Mouse (Mus musculus): ENCODE measurements around the gene Ybx2. TPM values are rescaled to one million over a fixed set of nuclear protein-coding genes. Genes with fewer than 3 reads are reported as not detected.

The Ybx2 gene
- polyA plus RNA-seq (2014; fragmentation: Illumina TruSeq; extraction: RNeasy Lipid Tissue Mini Kit (QIAGEN cat#74804); ENCODE audit: low read depth, low replicate concordance): 1.4 TPM

GRCm38 (mm10) chr11:69935137-69935879 lies at the start of gene Ybx2:
TSS of gene Ybx2 (plus strand) at chr11:69935796.

GRCm38 (mm10) chr11:69895291-69895690 lies 40.3 kb upstream of the Ybx2 start, which contains the start of gene Acap1:
TSS of gene Acap1 (minus strand) at chr11:69895539.

GRCm38 (mm10) chr11:69900471-69901405 lies 34.9 kb upstream of the Ybx2 start, which contains the start of the genes 2810408A11Rik and Neurl4:
TSS of gene 2810408A11Rik (minus strand) at chr11:69900987.
TSS of gene Neurl4 (plus strand) at chr11:69901072.

GRCm38 (mm10) chr11:69913554-69914371 lies 21.8 kb upstream of the Ybx2 start, which contains the start of gene Gps2:
TSS of gene Gps2 (plus strand) at chr11:69913888.

GRCm38 (mm10) chr11:69921114-69922011 lies 14.2 kb upstream of the Ybx2 start, which contains the start of gene Eif5a:
TSS of gene Eif5a (minus strand) at chr11:69921958.

GRCm38 (mm10) chr11:69948066-69948762 lies 12.6 kb downstream of the Ybx2 start, which contains the start of gene Slc2a4:
TSS of gene Slc2a4 (minus strand) at chr11:69948188.

GRCm38 (mm10) chr11:69964650-69965270 lies 29.2 kb downstream of the Ybx2 start, which contains the start of gene Cldn7:
TSS of gene Cldn7 (plus strand) at chr11:69964779.

GRCm38 (mm10) chr11:69981141-69981762 lies 45.7 kb downstream of the Ybx2 start, which contains the start of gene Ctdnep1:
TSS of gene Ctdnep1 (plus strand) at chr11:69981156.

GRCm38 (mm10) chr11:69982225-69982624 lies 46.6 kb downstream of the Ybx2 start, which contains the start of gene Elp5:
TSS of gene Elp5 (minus strand) at chr11:69982517.

Other genes starting within 250 kb of the Ybx2 start
- 2.2 TPM for gene Tnfsf12, start 239.9 kb upstream of the Ybx2 start, polyA plus RNA-seq (2014; fragmentation: Illumina TruSeq; extraction: RNeasy Lipid Tissue Mini Kit (QIAGEN cat#74804); ENCODE audit: low read depth, low replicate concordance)
- 1.6 TPM for gene Tnfsfm13, start 239.7 kb upstream of the Ybx2 start, polyA plus RNA-seq (2014; fragmentation: Illumina TruSeq; extraction: RNeasy Lipid Tissue Mini Kit (QIAGEN cat#74804); ENCODE audit: low read depth, low replicate concordance)
- gene Polr2a, start 177.2 kb upstream of the Ybx2 start, polyA plus RNA-seq (2014; fragmentation: Illumina TruSeq; extraction: RNeasy Lipid Tissue Mini Kit (QIAGEN cat#74804); ENCODE audit: low read depth, low replicate concordance): 37.7 TPM
- not detected for gene Slc35g3, start 173.8 kb upstream of the Ybx2 start, polyA plus RNA-seq (2014; fragmentation: Illumina TruSeq; extraction: RNeasy Lipid Tissue Mini Kit (QIAGEN cat#74804); ENCODE audit: low read depth, low replicate concordance)
- 35.4 TPM for gene Zbtb4, start 169.9 kb upstream of the Ybx2 start, polyA plus RNA-seq (2014; fragmentation: Illumina TruSeq; extraction: RNeasy Lipid Tissue Mini Kit (QIAGEN cat#74804); ENCODE audit: low read depth, low replicate concordance)
- 1.3 TPM for gene Chrnb1, start 139.9 kb upstream of the Ybx2 start, polyA plus RNA-seq (2014; fragmentation: Illumina TruSeq; extraction: RNeasy Lipid Tissue Mini Kit (QIAGEN cat#74804); ENCODE audit: low read depth, low replicate concordance)
- 5.0 TPM for gene Fgf11, start 133.9 kb upstream of the Ybx2 start, polyA plus RNA-seq (2014; fragmentation: Illumina TruSeq; extraction: RNeasy Lipid Tissue Mini Kit (QIAGEN cat#74804); ENCODE audit: low read depth, low replicate concordance)
- not detected for gene Tmem102, start 130.2 kb upstream of the Ybx2 start, polyA plus RNA-seq (2014; fragmentation: Illumina TruSeq; extraction: RNeasy Lipid Tissue Mini Kit (QIAGEN cat#74804); ENCODE audit: low read depth, low replicate concordance)
- gene Gm39566, start 120.5 kb upstream of the Ybx2 start, polyA plus RNA-seq (2014; fragmentation: Illumina TruSeq; extraction: RNeasy Lipid Tissue Mini Kit (QIAGEN cat#74804); ENCODE audit: low read depth, low replicate concordance): not detected
- not detected for gene Spem2, start 117.3 kb upstream of the Ybx2 start, polyA plus RNA-seq (2014; fragmentation: Illumina TruSeq; extraction: RNeasy Lipid Tissue Mini Kit (QIAGEN cat#74804); ENCODE audit: low read depth, low replicate concordance)
- not detected for gene Spem1, start 113.6 kb upstream of the Ybx2 start, polyA plus RNA-seq (2014; fragmentation: Illumina TruSeq; extraction: RNeasy Lipid Tissue Mini Kit (QIAGEN cat#74804); ENCODE audit: low read depth, low replicate concordance)
- 1.5 TPM for gene Nlgn2, start 98.0 kb upstream of the Ybx2 start, polyA plus RNA-seq (2014; fragmentation: Illumina TruSeq; extraction: RNeasy Lipid Tissue Mini Kit (QIAGEN cat#74804); ENCODE audit: low read depth, low replicate concordance)
- gene Tmem256, start 97.3 kb upstream of the Ybx2 start, polyA plus RNA-seq (2014; fragmentation: Illumina TruSeq; extraction: RNeasy Lipid Tissue Mini Kit (QIAGEN cat#74804); ENCODE audit: low read depth, low replicate concordance): 24.3 TPM
- gene Plscr3, start 89.4 kb upstream of the Ybx2 start, polyA plus RNA-seq (2014; fragmentation: Illumina TruSeq; extraction: RNeasy Lipid Tissue Mini Kit (QIAGEN cat#74804); ENCODE audit: low read depth, low replicate concordance): 1.6 TPM
- not detected for gene Tnk1, start 77.1 kb upstream of the Ybx2 start, polyA plus RNA-seq (2014; fragmentation: Illumina TruSeq; extraction: RNeasy Lipid Tissue Mini Kit (QIAGEN cat#74804); ENCODE audit: low read depth, low replicate concordance)
- not detected for gene Tmem95, start 57.8 kb upstream of the Ybx2 start, polyA plus RNA-seq (2014; fragmentation: Illumina TruSeq; extraction: RNeasy Lipid Tissue Mini Kit (QIAGEN cat#74804); ENCODE audit: low read depth, low replicate concordance)
- 2.4 TPM for gene Kctd11, start 54.4 kb upstream of the Ybx2 start, polyA plus RNA-seq (2014; fragmentation: Illumina TruSeq; extraction: RNeasy Lipid Tissue Mini Kit (QIAGEN cat#74804); ENCODE audit: low read depth, low replicate concordance)
- not detected for gene Acap1, start 40.3 kb upstream of the Ybx2 start, polyA plus RNA-seq (2014; fragmentation: Illumina TruSeq; extraction: RNeasy Lipid Tissue Mini Kit (QIAGEN cat#74804); ENCODE audit: low read depth, low replicate concordance)
- gene 2810408A11Rik, start 34.8 kb upstream of the Ybx2 start, polyA plus RNA-seq (2014; fragmentation: Illumina TruSeq; extraction: RNeasy Lipid Tissue Mini Kit (QIAGEN cat#74804); ENCODE audit: low read depth, low replicate concordance): not detected
- 3.1 TPM for gene Neurl4, start 34.7 kb upstream of the Ybx2 start, polyA plus RNA-seq (2014; fragmentation: Illumina TruSeq; extraction: RNeasy Lipid Tissue Mini Kit (QIAGEN cat#74804); ENCODE audit: low read depth, low replicate concordance)
- 22.9 TPM for gene Gps2, start 21.9 kb upstream of the Ybx2 start, polyA plus RNA-seq (2014; fragmentation: Illumina TruSeq; extraction: RNeasy Lipid Tissue Mini Kit (QIAGEN cat#74804); ENCODE audit: low read depth, low replicate concordance)
- 242 TPM for gene Eif5a, start 13.8 kb upstream of the Ybx2 start, polyA plus RNA-seq (2014; fragmentation: Illumina TruSeq; extraction: RNeasy Lipid Tissue Mini Kit (QIAGEN cat#74804); ENCODE audit: low read depth, low replicate concordance)
- gene Slc2a4, start 12.4 kb downstream of the Ybx2 start, polyA plus RNA-seq (2014; fragmentation: Illumina TruSeq; extraction: RNeasy Lipid Tissue Mini Kit (QIAGEN cat#74804); ENCODE audit: low read depth, low replicate concordance): 2.4 TPM
- not detected for gene Cldn7, start 29.0 kb downstream of the Ybx2 start, polyA plus RNA-seq (2014; fragmentation: Illumina TruSeq; extraction: RNeasy Lipid Tissue Mini Kit (QIAGEN cat#74804); ENCODE audit: low read depth, low replicate concordance)
- 46.8 TPM for gene Ctdnep1, start 45.4 kb downstream of the Ybx2 start, polyA plus RNA-seq (2014; fragmentation: Illumina TruSeq; extraction: RNeasy Lipid Tissue Mini Kit (QIAGEN cat#74804); ENCODE audit: low read depth, low replicate concordance)
- gene Elp5, start 46.7 kb downstream of the Ybx2 start, polyA plus RNA-seq (2014; fragmentation: Illumina TruSeq; extraction: RNeasy Lipid Tissue Mini Kit (QIAGEN cat#74804); ENCODE audit: low read depth, low replicate concordance): 17.4 TPM
- 525 TPM for gene Gabarap, start 55.3 kb downstream of the Ybx2 start, polyA plus RNA-seq (2014; fragmentation: Illumina TruSeq; extraction: RNeasy Lipid Tissue Mini Kit (QIAGEN cat#74804); ENCODE audit: low read depth, low replicate concordance)
- 20.2 TPM for gene Phf23, start 60.0 kb downstream of the Ybx2 start, polyA plus RNA-seq (2014; fragmentation: Illumina TruSeq; extraction: RNeasy Lipid Tissue Mini Kit (QIAGEN cat#74804); ENCODE audit: low read depth, low replicate concordance)
- 0.76 TPM for gene Dvl2, start 64.8 kb downstream of the Ybx2 start, polyA plus RNA-seq (2014; fragmentation: Illumina TruSeq; extraction: RNeasy Lipid Tissue Mini Kit (QIAGEN cat#74804); ENCODE audit: low read depth, low replicate concordance)
- gene Acadvl, start 79.6 kb downstream of the Ybx2 start, polyA plus RNA-seq (2014; fragmentation: Illumina TruSeq; extraction: RNeasy Lipid Tissue Mini Kit (QIAGEN cat#74804); ENCODE audit: low read depth, low replicate concordance): 27.3 TPM
- gene Dlg4, start 81.1 kb downstream of the Ybx2 start, polyA plus RNA-seq (2014; fragmentation: Illumina TruSeq; extraction: RNeasy Lipid Tissue Mini Kit (QIAGEN cat#74804); ENCODE audit: low read depth, low replicate concordance): 1.6 TPM
- not detected for gene Asgr1, start 118.3 kb downstream of the Ybx2 start, polyA plus RNA-seq (2014; fragmentation: Illumina TruSeq; extraction: RNeasy Lipid Tissue Mini Kit (QIAGEN cat#74804); ENCODE audit: low read depth, low replicate concordance)
- gene Asgr2, start 156.8 kb downstream of the Ybx2 start, polyA plus RNA-seq (2014; fragmentation: Illumina TruSeq; extraction: RNeasy Lipid Tissue Mini Kit (QIAGEN cat#74804); ENCODE audit: low read depth, low replicate concordance): not detected
- gene Mgl2, start 194.5 kb downstream of the Ybx2 start, polyA plus RNA-seq (2014; fragmentation: Illumina TruSeq; extraction: RNeasy Lipid Tissue Mini Kit (QIAGEN cat#74804); ENCODE audit: low read depth, low replicate concordance): 2.5 TPM
- not detected for gene Clec10a, start 220.4 kb downstream of the Ybx2 start, polyA plus RNA-seq (2014; fragmentation: Illumina TruSeq; extraction: RNeasy Lipid Tissue Mini Kit (QIAGEN cat#74804); ENCODE audit: low read depth, low replicate concordance)

Measured in adrenal gland, adult 10 weeks (tissue).